Mouse (Mus musculus) liver, embryonic 14.5 days (tissue): ENCODE measurements around the gene Polr1c. TPM values are rescaled to one million over a fixed set of nuclear protein-coding genes. Genes with fewer than 3 reads are reported as not detected.
A peak's percentile ranks its signal among the peaks of the same experiment; 100 is the strongest.

ENCODE experiments used
- ATAC-seq: fragments of 200-750 bp; cut with Nextera tagmentation; 2 replicates; pipeline ENCODE4 v1.8.0; 2017; ENCODE audit warnings: moderate number of reproducible peaks, mild to moderate bottlenecking, moderate library complexity; ENCODE audit not compliant: insufficient read depth
- DNase-seq, 3 experiments: peaks; one replicate each; pipeline ENCODE4 v3.0.0-alpha.2; 2012 to 2013; ENCODE audit warnings: low read depth in 3 of 3, low spot score in 3 of 3
- H3K27ac ChIP-seq: fragments of 300-500 bp; sonication (generic); 2 replicates; pipeline ENCODE4 v1.5.1; 2014; ENCODE audit warnings: moderate library complexity, mild to moderate bottlenecking, control low read depth, inconsistent platforms
- H3K27me3 ChIP-seq: fragments of 300-500 bp; sonication (generic); 2 replicates; pipeline ENCODE4 v1.6.1; 2014; ENCODE audit warnings: mild to moderate bottlenecking, low read length, moderate library complexity; ENCODE audit not compliant: control insufficient read depth, insufficient read depth
- H3K36me3 ChIP-seq: fragments of 300-500 bp; sonication (generic); replicated peaks from 2 replicates; pipeline ENCODE4 v1.6.1; 2014; ENCODE audit warnings: low read depth; ENCODE audit not compliant: control insufficient read depth, insufficient read depth
- H3K4me1 ChIP-seq, 2 experiments: fragments of 200-500 bp in 1 of 2; fragments of 300-500 bp in 1 of 2; sonication (generic) in 1 of 2; replicated peaks; 2 replicates each; pipeline ENCODE4 v1.6.1; 2012 to 2014; ENCODE audit warnings: antibody characterized with exemption in 1 of 2, inconsistent platforms in 1 of 2, low read length in 1 of 2; ENCODE audit not compliant: control insufficient read depth in 2 of 2, insufficient read depth in 2 of 2
- H3K4me2 ChIP-seq: fragments of 300-500 bp; sonication (generic); 2 replicates; pipeline ENCODE4 v1.6.1; 2014; ENCODE audit warnings: low read depth, mild to moderate bottlenecking, control low read depth, moderate library complexity
- H3K4me3 ChIP-seq, 2 experiments: fragments of 200-500 bp in 1 of 2; fragments of 300-500 bp in 1 of 2; sonication (generic) in 1 of 2; 2 replicates each; pipeline ENCODE4 v1.5.1; 2012 to 2014; ENCODE audit warnings: low read depth in 2 of 2, low read length in 2 of 2, mild to moderate bottlenecking in 2 of 2, control low read depth in 1 of 2, inconsistent platforms in 1 of 2, moderate library complexity in 1 of 2; ENCODE audit not compliant: insufficient read depth in 1 of 2
- H3K9ac ChIP-seq: fragments of 300-500 bp; sonication (generic); replicated peaks from 2 replicates; pipeline ENCODE4 v1.6.1; 2014; ENCODE audit warnings: mild to moderate bottlenecking, control low read depth, moderate library complexity
- H3K9me3 ChIP-seq: fragments of 300-500 bp; sonication (generic); 2 replicates; pipeline ENCODE4 v1.6.1; 2016; ENCODE audit warnings: low read length, mixed read lengths; ENCODE audit not compliant: control insufficient read depth
- CTCF ChIP-seq: IDR thresholded peaks from 2 replicates; pipeline ENCODE4 v1.5.1; 2016; ENCODE audit warnings: antibody characterized with exemption, low read depth, control low read depth
- EP300 ChIP-seq: IDR thresholded peaks from 2 replicates; pipeline ENCODE4 v1.6.1; 2016; ENCODE audit warnings: antibody characterized with exemption, low read depth
- WGBS: fragments of 180-500 bp; shearing (Covaris S2); extraction: QIAGEN DNeasy Blood & Tissue Kit; methylation state at CpG from one replicate; pipeline ENCODE4 v1.1.7; 2014; ENCODE audit not compliant: insufficient replicate concordance; 5-methylcytosine and 5-hydroxymethylcytosine counted together
- polyA plus RNA-seq, 2 experiments: library from polyadenylated mRNA; depleted of rRNA in 1 of 2; stranded (reverse) in 1 of 2; unstranded in 1 of 2; fragments of >200 nt; fragmentation: Nextera tagmentation in 1 of 2; extraction: Ambion mirVana in 1 of 2; gene quantifications; 2 replicates each; pipeline versions ENCODE4 v1.2.1 to v1.2.3; 2012 to 2014

Polr1c gene
- polyA plus RNA-seq, 2 experiments: 37.3 to 40.8 TPM

GRCm38 (mm10) chr17:46258279-46259053, 10.6 kb upstream of the Polr1c start:
- Histone ChIP-seq H3K4me2 (no peak overlapping the region), H3K27ac (no peak overlapping the region), H3K9me3 (no peaks in the 10 kb centered on the region), H3K9ac (no peak overlapping the region), H3K36me3 (peaks cover 12% of the 10 kb centered on the region; the same call in 1 of the 2 replicates), H3K27me3 (peaks cover 20% of the 10 kb centered on the region), H3K4me3 (no peak overlapping the region), H3K4me1 (peaks cover 0 to 3% of the 10 kb centered on the region in 2 experiments; a peak in 2 of 4 replicates)
- DNase-seq: no peak
- WGBS: 73% methylated on average over 30 of the region's 30 CpGs
- TF ChIP-seq CTCF (no peak), EP300 (no peak)
- ATAC-seq: no peak

- TF ChIP-seq CTCF (no peak), EP300 (no peak)
- DNase-seq (no peak), ATAC-seq (no peak)
- 26% methylated on average over 6 of the region's 6 CpGs for WGBS
- Histone ChIP-seq H3K27ac (no peak overlapping the region), H3K4me1 (peaks cover 0 to 6% of the 10 kb centered on the region in 2 experiments; a peak in 2 of 4 replicates), H3K4me2 (no peak overlapping the region), H3K27me3 (peaks cover 20% of the 10 kb centered on the region), H3K9me3 (no peaks in the 10 kb centered on the region), H3K4me3 (no peak overlapping the region), H3K9ac (no peak overlapping the region), H3K36me3 (peaks cover 16% of the 10 kb centered on the region)
Observed at GRCm38 (mm10) chr17:46255147-46255546, 7.3 kb upstream of the Polr1c start.

- Histone ChIP-seq H3K9ac (no peak overlapping the region), H3K27me3 (peaks cover 20% of the 10 kb centered on the region), H3K9me3 (no peaks in the 10 kb centered on the region), H3K36me3 (peaks cover 22% of the 10 kb centered on the region), H3K4me2 (peak overlapping the region; percentile 91), H3K27ac (no peak overlapping the region), H3K4me3 (peak overlapping the region; percentile 22 to 68; a peak in 3 of 4 replicates), H3K4me1 (peaks cover 2 to 7% of the 10 kb centered on the region in 2 experiments; a peak in 2 of 4 replicates)
- TF ChIP-seq EP300 (no peak), CTCF (no peak)
- WGBS: 1% methylated on average over 51 of the region's 54 CpGs
- DNase-seq: no peak
- ATAC-seq: peak; percentile 10; the same call in 1 of the 2 replicates
Observed at GRCm38 (mm10) chr17:46254106-46254505, 6.3 kb upstream of the Polr1c start.

- peak within 1 kb of the TSS; percentile 91 for H3K4me2 ChIP-seq
- H3K36me3 ChIP-seq: peaks cover 18% of the 10 kb centered on the region
- peaks cover 20% of the 10 kb centered on the region for H3K27me3 ChIP-seq
- TF ChIP-seq EP300 (no peak), CTCF (no peak)
- peak within 1 kb of the TSS; percentile 55 to 68 for H3K4me3 ChIP-seq
- DNase-seq (peak; percentile 51 to 68 (median 54)), ATAC-seq (peak; percentile 66)
- H3K9ac ChIP-seq: peak within 1 kb of the TSS; percentile 31; the same call in 1 of the 2 replicates
- no peaks in the 10 kb centered on the region for H3K9me3 ChIP-seq
- H3K4me1 ChIP-seq: peaks cover 7 to 12% of the 10 kb centered on the region in 2 experiments; a peak in 3 of 4 replicates
- 1% methylated on average over 47 of the region's 48 CpGs for WGBS
- H3K27ac ChIP-seq: no peak within 1 kb of the TSS
Observed at GRCm38 (mm10) chr17:46253452-46254084, 5.7 kb upstream of the Polr1c start, which contains the start of gene Lrrc73. TSS of gene Lrrc73 (plus strand) at chr17:46253531.
